Mouse (Mus musculus) CD4-positive, CD25-positive, alpha-beta regulatory T cell, adult 9 weeks (primary cell): ENCODE results near the gene Trem1. TPM values are rescaled to one million over a fixed set of nuclear protein-coding genes. Genes with fewer than 3 reads are reported as not detected.

ENCODE experiments used
- polyA plus RNA-seq: library from polyadenylated mRNA; unstranded; fragments of 100-300 nt; shearing (Covaris generic); gene quantifications from one replicate; pipeline ENCODE4 v1.2.1, GENCODE M21; 2017

Gene Trem1
- not detected for polyA plus RNA-seq

DNA sequence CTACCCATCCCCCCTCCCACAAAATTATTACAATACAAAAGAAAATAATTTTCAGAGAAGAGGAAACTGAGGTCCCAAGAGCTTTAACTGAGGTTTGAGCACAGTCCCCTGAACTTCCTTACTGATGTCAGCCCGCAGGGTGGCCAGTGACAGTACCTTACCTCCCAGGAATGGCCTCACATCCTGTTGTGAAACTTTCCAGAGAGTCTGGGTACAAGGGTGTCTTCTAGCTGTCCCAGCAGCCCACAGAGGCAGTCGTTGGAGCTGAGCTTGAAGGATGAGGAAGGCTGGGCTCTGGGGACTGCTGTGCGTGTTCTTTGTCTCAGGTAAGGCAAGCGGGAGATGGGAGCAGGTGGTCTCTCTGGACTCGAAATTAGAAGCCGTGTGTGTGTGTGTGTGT is at the start of gene Trem1:
Gene Trem1, plus strand, starts transcription at position 251 of the 400 bp plus-strand sequence.

DNA sequence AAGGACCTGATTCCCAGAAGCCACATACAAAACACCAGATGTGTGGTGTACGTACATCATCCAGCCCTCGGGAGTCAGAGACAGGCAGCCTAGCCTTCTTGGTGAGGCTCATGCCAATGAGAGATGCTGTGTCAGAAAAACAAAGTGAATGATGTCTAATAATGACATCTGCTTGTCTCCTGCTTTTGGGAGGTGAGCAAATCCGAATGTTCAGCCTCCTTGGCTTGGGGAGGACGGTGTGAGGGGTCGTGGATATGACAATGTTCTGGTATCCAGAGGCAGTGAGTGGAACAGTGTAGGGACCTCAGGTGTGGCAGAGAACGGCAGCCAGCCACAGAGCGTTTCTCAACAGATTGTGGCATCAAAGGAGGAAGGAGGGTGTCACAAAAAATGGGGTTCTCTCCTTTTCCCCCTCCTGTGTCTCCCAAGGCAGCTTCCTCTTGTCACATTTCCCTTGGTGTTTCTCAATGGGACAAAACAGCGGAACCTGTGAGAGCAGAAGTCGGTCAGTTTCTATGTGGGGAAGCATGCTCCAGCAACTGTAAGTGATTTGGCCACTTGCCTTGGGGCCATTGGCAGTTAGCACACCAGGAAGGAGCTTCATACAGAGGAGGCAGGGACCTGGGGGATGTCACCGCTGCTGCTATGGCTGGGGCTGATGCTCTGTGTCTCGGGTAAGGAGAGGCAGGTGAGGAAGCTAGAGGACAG is 14.8 kb downstream of the Trem1 start, which contains the start of gene Trem3:
Gene Trem3, plus strand, starts transcription at position 557 of the 708 bp plus-strand sequence.

GRCm38 (mm10) chr17:48263741-48264362 is 31.3 kb downstream of the Trem1 start, which contains the start of gene Treml4:
Gene Treml4 (plus strand): TSS chr17:48264295.

Other genes starting within 250 kb of the Trem1 start
- gene 1700122O11Rik, start 194.5 kb upstream of the Trem1 start, polyA plus RNA-seq: not detected
- gene 1700067P10Rik, start 143.4 kb upstream of the Trem1 start, polyA plus RNA-seq: not detected
- gene 9830107B12Rik, start 86.5 kb upstream of the Trem1 start, polyA plus RNA-seq: not detected
- not detected for gene A530064D06Rik, start 65.5 kb upstream of the Trem1 start, polyA plus RNA-seq
- gene Trem3, start 15.0 kb downstream of the Trem1 start, polyA plus RNA-seq: not detected
- gene Treml4, start 31.5 kb downstream of the Trem1 start, polyA plus RNA-seq: 1.6 TPM
- 28.8 TPM for gene Treml2, start 66.7 kb downstream of the Trem1 start, polyA plus RNA-seq
- 6.3 TPM for gene B430306N03Rik, start 83.4 kb downstream of the Trem1 start, polyA plus RNA-seq
- gene Trem2, start 113.6 kb downstream of the Trem1 start, polyA plus RNA-seq: not detected
- not detected for gene Treml1, start 127.1 kb downstream of the Trem1 start, polyA plus RNA-seq
- gene Nfya, start 177.1 kb downstream of the Trem1 start, polyA plus RNA-seq: 6.2 TPM
- 100 TPM for gene Oard1, start 177.2 kb downstream of the Trem1 start, polyA plus RNA-seq
- gene Apobec2, start 200.2 kb downstream of the Trem1 start, polyA plus RNA-seq: 8.5 TPM
- not detected for gene Tspo2, start 218.8 kb downstream of the Trem1 start, polyA plus RNA-seq
- gene Unc5cl, start 222.1 kb downstream of the Trem1 start, polyA plus RNA-seq: 38.9 TPM